Mouse (Mus musculus) E14TG2a.4 (cell line): ENCODE data around the gene Klf3.

Experiments used
- CTCF ChIP-seq: conservative IDR thresholded peaks from 2 replicates; pipeline ENCODE4 v1.5.1; 2014; ENCODE audit warnings: low read length
- NANOG ChIP-seq: IDR thresholded peaks from 2 replicates; pipeline ENCODE4 v1.6.1; 2014; ENCODE audit warnings: borderline replicate concordance, low read length, mixed read lengths
- POU5F1 ChIP-seq: IDR thresholded peaks from 2 replicates; pipeline ENCODE4 v1.6.1; 2014; ENCODE audit warnings: low read length, borderline replicate concordance

- no peak for TF ChIP-seq CTCF
- TF ChIP-seq NANOG = no peak
- TF ChIP-seq POU5F1 = no peak
Measured at GRCm38 (mm10) chr5:64821294-64821693, 18.1 kb downstream of the Klf3 start.
